Comparison of ENCODE assay signal across 8 mouse cellular contexts in genomic region chr14:84447661-84448380, GRCm38 (mm10). TPM values are rescaled to one million over a fixed set of nuclear protein-coding genes. Genes with fewer than 3 reads are reported as not detected.
DNase-seq lines count a peak whose midpoint lies in the region; ATAC-seq and TF ChIP-seq lines count a peak whose summit lies in the region.

No protein-coding gene starts in this region.

- peak overlapping the region; percentile 92 for H3K4me2 ChIP-seq in forebrain, embryonic 12.5 days
- H3K4me2 ChIP-seq in hindbrain, embryonic 15.5 days: peak overlapping the region; percentile 87
- peak overlapping the region; percentile 95 for H3K4me2 ChIP-seq in midbrain, embryonic 12.5 days (replicated peaks)
- H3K4me2 ChIP-seq in stomach, postnatal 0 days (replicated peaks; ENCODE audit: low read depth): peak overlapping the region; percentile 80

- peak overlapping the region; percentile 25; the same call in 1 of the 2 replicates for H3K4me3 ChIP-seq in spleen, adult 2 months (ENCODE audit: extremely low read depth, insufficient read depth, insufficient read length)
- peak overlapping the region; percentile 55 for H3K4me3 ChIP-seq in forebrain, embryonic 12.5 days (replicated peaks)
- peak overlapping the region; percentile 82 for H3K4me3 ChIP-seq in hindbrain, embryonic 15.5 days
- H3K4me3 ChIP-seq in left cerebral cortex, adult 2 months: peak overlapping the region; percentile 64
- H3K4me3 ChIP-seq in midbrain, embryonic 12.5 days: peak overlapping the region; percentile 61
- H3K4me3 ChIP-seq in stomach, postnatal 0 days (ENCODE audit: low read depth, low read length): peak overlapping the region; percentile 50

- H3K4me1 ChIP-seq in spleen, adult 2 months (ENCODE audit: control insufficient read depth, insufficient read depth, insufficient read length): no peaks in the 10 kb centered on the region; the same call in 1 of the 2 replicates
- H3K4me1 ChIP-seq in forebrain, embryonic 12.5 days: peaks cover 15% of the 10 kb centered on the region
- H3K4me1 ChIP-seq in hindbrain, embryonic 15.5 days (replicated peaks): peaks cover 16% of the 10 kb centered on the region
- peaks cover 26% of the 10 kb centered on the region for H3K4me1 ChIP-seq in midbrain, embryonic 12.5 days
- H3K4me1 ChIP-seq in stomach, postnatal 0 days (replicated peaks; ENCODE audit: control insufficient read depth, insufficient read depth): 0 out of 2 replicates have a peak, but pooled peaks cover 2% of the 10 kb centered on the region

- no peak for TF ChIP-seq EP300 in stomach, postnatal 0 days (optimal IDR thresholded peaks at IDR 0.05)

- ATAC-seq in forebrain, embryonic 12.5 days (ENCODE audit: low FRiP score): no peak
- ATAC-seq in hindbrain, embryonic 15.5 days (ENCODE audit: low FRiP score, low read depth): no peak
- no peak for ATAC-seq in midbrain, embryonic 12.5 days (ENCODE audit: low FRiP score, low read depth)
- ATAC-seq in stomach, postnatal 0 days (ENCODE audit: low FRiP score, low TSS enrichment): no peak

- H3K27ac ChIP-seq in spleen, adult 2 months (ENCODE audit: insufficient read depth, low read length): no peak overlapping the region
- no peak overlapping the region for H3K27ac ChIP-seq in forebrain, embryonic 12.5 days
- peak overlapping the region; percentile 94; the same call in 1 of the 2 replicates for H3K27ac ChIP-seq in hindbrain, embryonic 15.5 days (replicated peaks)
- peak overlapping the region; percentile 70 for H3K27ac ChIP-seq in left cerebral cortex, adult 2 months
- no peak overlapping the region for H3K27ac ChIP-seq in midbrain, embryonic 12.5 days (replicated peaks)
- no peak overlapping the region for H3K27ac ChIP-seq in stomach, postnatal 0 days (replicated peaks)

- no peak for TF ChIP-seq CTCF in spleen, adult 2 months (IDR thresholded peaks at IDR 0.05; ENCODE audit: extremely low read depth, insufficient read depth, insufficient read length, insufficient replicate concordance)
- peak; percentile 38 for TF ChIP-seq CTCF in left cerebral cortex, adult 2 months (IDR thresholded peaks at IDR 0.05)
- peak; percentile 37; the same call in 1 of the 2 replicates for TF ChIP-seq CTCF in stomach, postnatal 0 days (IDR thresholded peaks at IDR 0.05; ENCODE audit: low read depth)

- TF ChIP-seq POLR2A in spleen, adult 2 months (IDR thresholded peaks at IDR 0.05; ENCODE audit: low read depth, low read length): no peak

- no peaks in the 10 kb centered on the region for H3K36me3 ChIP-seq in spleen, adult 2 months (ENCODE audit: control insufficient read depth, insufficient read depth, low read length)
- H3K36me3 ChIP-seq in forebrain, embryonic 12.5 days (replicated peaks): no peaks in the 10 kb centered on the region
- H3K36me3 ChIP-seq in hindbrain, embryonic 15.5 days: no peaks in the 10 kb centered on the region
- H3K36me3 ChIP-seq in midbrain, embryonic 12.5 days: no peaks in the 10 kb centered on the region
- no peaks in the 10 kb centered on the region for H3K36me3 ChIP-seq in stomach, postnatal 0 days (ENCODE audit: control insufficient read depth, insufficient read depth, low read length)

- H3K9me3 ChIP-seq in forebrain, embryonic 12.5 days: no peaks in the 10 kb centered on the region
- H3K9me3 ChIP-seq in hindbrain, embryonic 15.5 days: no peaks in the 10 kb centered on the region
- no peaks in the 10 kb centered on the region for H3K9me3 ChIP-seq in midbrain, embryonic 12.5 days
- H3K9me3 ChIP-seq in stomach, postnatal 0 days (ENCODE audit: control insufficient read depth, low read length): no peaks in the 10 kb centered on the region

- intact Hi-C loops in left cerebral cortex, adult 2 months (cut with DNase I): loop anchor here (5.0 to 10.0 kb wide), 2 partner anchors 94 to 1857 kb away; no protein-coding TSS in a partner anchor

- no peak for DNase-seq in spleen, adult 2 months (ENCODE audit: low read depth in 1 of 2, low spot score in 2 of 2)
- DNase-seq in spleen, postnatal 36 days (ENCODE audit: low spot score in 2 of 2): no peak
- DNase-seq in left cerebral cortex, adult 2 months (ENCODE audit: extremely low spot score in 1 of 2, low spot score in 2 of 2): peak; percentile 38 to 39
- peak; percentile 14 for DNase-seq in stomach, postnatal 0 days (ENCODE audit: low spot score)
- no peak for DNase-seq in urinary bladder, adult 2 months (ENCODE audit: low spot score)

- H3K9ac ChIP-seq in forebrain, embryonic 12.5 days: peak overlapping the region; percentile 48
- peak overlapping the region; percentile 72 for H3K9ac ChIP-seq in hindbrain, embryonic 15.5 days
- peak overlapping the region; percentile 39; the same call in 1 of the 2 replicates for H3K9ac ChIP-seq in midbrain, embryonic 12.5 days (replicated peaks)
- peak overlapping the region; percentile 8; the same call in 1 of the 2 replicates for H3K9ac ChIP-seq in stomach, postnatal 0 days (ENCODE audit: low read length)

- WGBS in spleen, adult 2 months: 7% methylated on average over 45 of the region's 45 CpGs
- 3% methylated on average over 45 of the region's 45 CpGs for WGBS in forebrain, embryonic 12.5 days
- WGBS in hindbrain, embryonic 15.5 days: 4% methylated on average over 45 of the region's 45 CpGs
- WGBS in midbrain, embryonic 12.5 days: 5% methylated on average over 45 of the region's 45 CpGs
- WGBS in stomach, postnatal 0 days: 7% methylated on average over 45 of the region's 45 CpGs

- peaks cover 17% of the 10 kb centered on the region for H3K27me3 ChIP-seq in spleen, adult 2 months (ENCODE audit: control insufficient read depth, insufficient read depth, low read length)
- peaks cover 21% of the 10 kb centered on the region for H3K27me3 ChIP-seq in forebrain, embryonic 12.5 days
- no peaks in the 10 kb centered on the region for H3K27me3 ChIP-seq in hindbrain, embryonic 15.5 days
- peaks cover 29% of the 10 kb centered on the region for H3K27me3 ChIP-seq in midbrain, embryonic 12.5 days
- H3K27me3 ChIP-seq in stomach, postnatal 0 days (ENCODE audit: control insufficient read depth, insufficient read depth, low read length): peaks cover 16% of the 10 kb centered on the region; the same call in 1 of the 2 replicates

RNA-seq across cellular contexts. Expression of gene Pcdh17, which starts 4.5 kb away (rescaled TPM):
- polyA plus RNA-seq in spleen, adult 2 months (2012; rRNA removed): 1.4 and 1.5 TPM in 2 replicates
- polyA plus RNA-seq in forebrain, embryonic 12.5 days (2016; fragmentation: Nextera tagmentation; extraction: Ambion mirVana): 8.3 and 8.9 TPM in 2 replicates
- polyA plus RNA-seq in hindbrain, embryonic 15.5 days (2015; fragmentation: Nextera tagmentation; extraction: Ambion mirVana): 31.3 and 35.6 TPM in 2 replicates
- 10 to 100 TPM; 31.9 to 36.2 TPM for total RNA-seq in left cerebral cortex, adult 2 months (2021)
- polyA plus RNA-seq in midbrain, embryonic 12.5 days (2016; fragmentation: Nextera tagmentation; extraction: Ambion mirVana): 6.1 and 7.7 TPM in 2 replicates
- 2.4 and 2.5 TPM in 2 replicates for polyA plus RNA-seq in stomach, postnatal 0 days (2015; fragmentation: Nextera tagmentation; extraction: Ambion mirVana)
- polyA plus RNA-seq in urinary bladder, adult 2 months (2012; rRNA removed): 1.0 and 1.5 TPM in 2 replicates

Comparison
In these comparisons a context has a peak if more than half of its experiments do, and no peak if none do; other contexts are left out.
1. DNase-seq: peak in left cerebral cortex, adult 2 months (2 of 2) and stomach, postnatal 0 days (single experiment); none in spleen, adult 2 months (0 of 2), spleen, postnatal 36 days (0 of 2) and urinary bladder, adult 2 months (single experiment).
2. H3K27ac ChIP-seq: peak in hindbrain, embryonic 15.5 days (single experiment) and left cerebral cortex, adult 2 months (single experiment); none in spleen, adult 2 months (single experiment), forebrain, embryonic 12.5 days (single experiment), midbrain, embryonic 12.5 days (single experiment) and stomach, postnatal 0 days (single experiment).
3. H3K4me3 ChIP-seq: peak in every context shown above with its lines; median percentile 82 in hindbrain, embryonic 15.5 days; 64 in left cerebral cortex, adult 2 months; 61 in midbrain, embryonic 12.5 days; 55 in forebrain, embryonic 12.5 days; 50 in stomach, postnatal 0 days; 25 in spleen, adult 2 months.
4. H3K9ac ChIP-seq: peak in every context shown above with its lines; median percentile 72 in hindbrain, embryonic 15.5 days; 48 in forebrain, embryonic 12.5 days; 39 in midbrain, embryonic 12.5 days; 8 in stomach, postnatal 0 days.
5. Peak in every context shown above with its lines, with median percentiles within 50 percentile points of each other: H3K4me2 ChIP-seq.